Mouse (Mus musculus): Measurements from ENCODE around the gene Arcn1. TPM values are rescaled to one million over a fixed set of nuclear protein-coding genes. Genes with fewer than 3 reads are reported as not detected.

Arcn1 gene
- polyA plus RNA-seq, 1 experiment from 2014 or later: 198 TPM

GRCm38 (mm10) chr9:44719632-44720357, 47.9 kb downstream of the Arcn1 start:
- no peak for ATAC-seq (ENCODE audit: low FRiP score)

GRCm38 (mm10) chr9:44718937-44719631, 48.6 kb downstream of the Arcn1 start:
- Histone ChIP-seq H3K4me3 (ENCODE audit: low read depth, low read length) (no peak overlapping the region), H3K4me2 (replicated peaks; ENCODE audit: low read depth, low read length) (no peak overlapping the region; the same call in 1 of the 2 replicates), H3K36me3 (ENCODE audit: control insufficient read depth, insufficient read depth, low read length) (0 out of 2 replicates have a peak, but pooled peaks cover 4% of the 10 kb centered on the region), H3K4me1 (replicated peaks; ENCODE audit: control insufficient read depth, insufficient read depth, low read length) (peaks cover 10% of the 10 kb centered on the region; the same call in 1 of the 2 replicates), H3K9ac (ENCODE audit: low read depth, low read length) (no peak overlapping the region), H3K9me3 (ENCODE audit: control insufficient read depth, low read length) (no peaks in the 10 kb centered on the region), H3K27me3 (ENCODE audit: control insufficient read depth, insufficient read depth, low read length) (no peaks in the 10 kb centered on the region), H3K27ac (ENCODE audit: low read depth, low read length) (no peak overlapping the region)
- ATAC-seq (ENCODE audit: low FRiP score) (no peak), DNase-seq (ENCODE audit: low spot score) (no peak)
- 93% methylated on average over 12 of the region's 12 CpGs for WGBS

More at GRCm38 (mm10) chr9:44719632-44720357, 47.9 kb downstream of the Arcn1 start:
- Histone ChIP-seq H3K4me3 (ENCODE audit: low read depth, low read length) (peak overlapping the region; percentile 59), H3K4me2 (replicated peaks; ENCODE audit: low read depth, low read length) (peak overlapping the region; percentile 52), H3K27ac (ENCODE audit: low read depth, low read length) (no peak overlapping the region), H3K4me1 (replicated peaks; ENCODE audit: control insufficient read depth, insufficient read depth, low read length) (peaks cover 12% of the 10 kb centered on the region; the same call in 1 of the 2 replicates), H3K9me3 (ENCODE audit: control insufficient read depth, low read length) (no peaks in the 10 kb centered on the region), H3K27me3 (ENCODE audit: control insufficient read depth, insufficient read depth, low read length) (no peaks in the 10 kb centered on the region), H3K36me3 (ENCODE audit: control insufficient read depth, insufficient read depth, low read length) (0 out of 2 replicates have a peak, but pooled peaks cover 4% of the 10 kb centered on the region), H3K9ac (ENCODE audit: low read depth, low read length) (peak overlapping the region; percentile 85; the same call in 1 of the 2 replicates)
- 83% methylated on average over 8 of the region's 8 CpGs for WGBS
- no peak for DNase-seq (ENCODE audit: low spot score)

GRCm38 (mm10) chr9:44717822-44718242, 49.8 kb downstream of the Arcn1 start:
- no peak overlapping the region for H3K27ac ChIP-seq (ENCODE audit: low read depth, low read length)

GRCm38 (mm10) chr9:44716997-44717821, 50.4 kb downstream of the Arcn1 start:
- Histone ChIP-seq H3K36me3 (ENCODE audit: control insufficient read depth, insufficient read depth, low read length) (0 out of 2 replicates have a peak, but pooled peaks cover 6% of the 10 kb centered on the region), H3K9ac (ENCODE audit: low read depth, low read length) (no peak overlapping the region), H3K4me3 (ENCODE audit: low read depth, low read length) (no peak overlapping the region), H3K9me3 (ENCODE audit: control insufficient read depth, low read length) (no peaks in the 10 kb centered on the region), H3K4me1 (replicated peaks; ENCODE audit: control insufficient read depth, insufficient read depth, low read length) (peaks cover 7% of the 10 kb centered on the region; the same call in 1 of the 2 replicates), H3K27ac (ENCODE audit: low read depth, low read length) (no peak overlapping the region), H3K4me2 (replicated peaks; ENCODE audit: low read depth, low read length) (no peak overlapping the region), H3K27me3 (ENCODE audit: control insufficient read depth, insufficient read depth, low read length) (no peaks in the 10 kb centered on the region)
- ATAC-seq (ENCODE audit: low FRiP score): no peak
- 82% methylated on average over 6 of the region's 6 CpGs for WGBS
- no peak for DNase-seq (ENCODE audit: low spot score)

More at GRCm38 (mm10) chr9:44717822-44718242, 49.8 kb downstream of the Arcn1 start:
- ATAC-seq (ENCODE audit: low FRiP score) (no peak), DNase-seq (ENCODE audit: low spot score) (no peak)
- Histone ChIP-seq H3K9ac (ENCODE audit: low read depth, low read length) (no peak overlapping the region), H3K4me2 (replicated peaks; ENCODE audit: low read depth, low read length) (no peak overlapping the region), H3K4me3 (ENCODE audit: low read depth, low read length) (no peak overlapping the region), H3K9me3 (ENCODE audit: control insufficient read depth, low read length) (no peaks in the 10 kb centered on the region), H3K4me1 (replicated peaks; ENCODE audit: control insufficient read depth, insufficient read depth, low read length) (peaks cover 8% of the 10 kb centered on the region; the same call in 1 of the 2 replicates), H3K36me3 (ENCODE audit: control insufficient read depth, insufficient read depth, low read length) (0 out of 2 replicates have a peak, but pooled peaks cover 4% of the 10 kb centered on the region), H3K27me3 (ENCODE audit: control insufficient read depth, insufficient read depth, low read length) (no peaks in the 10 kb centered on the region)
- 87% methylated on average over 10 of the region's 10 CpGs for WGBS

GRCm38 (mm10) chr9:44715705-44716362, 51.8 kb downstream of the Arcn1 start:
- H3K36me3 ChIP-seq (ENCODE audit: control insufficient read depth, insufficient read depth, low read length): peaks cover 9% of the 10 kb centered on the region; the same call in 1 of the 2 replicates
- no peak overlapping the region for H3K4me2 ChIP-seq (replicated peaks; ENCODE audit: low read depth, low read length)
- DNase-seq (ENCODE audit: low spot score): no peak
- H3K4me3 ChIP-seq (ENCODE audit: low read depth, low read length): no peak overlapping the region
- peaks cover 5% of the 10 kb centered on the region; the same call in 1 of the 2 replicates for H3K4me1 ChIP-seq (replicated peaks; ENCODE audit: control insufficient read depth, insufficient read depth, low read length)
- H3K9me3 ChIP-seq (ENCODE audit: control insufficient read depth, low read length): no peaks in the 10 kb centered on the region
- WGBS: 93% methylated on average over 29 of the region's 29 CpGs
- H3K9ac ChIP-seq (ENCODE audit: low read depth, low read length): no peak overlapping the region
- H3K27ac ChIP-seq (ENCODE audit: low read depth, low read length): no peak overlapping the region
- ATAC-seq (ENCODE audit: low FRiP score): no peak
- no peaks in the 10 kb centered on the region for H3K27me3 ChIP-seq (ENCODE audit: control insufficient read depth, insufficient read depth, low read length)

- no peak for DNase-seq (ENCODE audit: low spot score)
- H3K36me3 ChIP-seq (ENCODE audit: control insufficient read depth, insufficient read depth, low read length): peaks cover 9% of the 10 kb centered on the region; the same call in 1 of the 2 replicates
- no peak for ATAC-seq (ENCODE audit: low FRiP score)
- no peaks in the 10 kb centered on the region for H3K27me3 ChIP-seq (ENCODE audit: control insufficient read depth, insufficient read depth, low read length)
- WGBS: 93% methylated on average over 17 of the region's 17 CpGs
- no peak overlapping the region for H3K4me2 ChIP-seq (replicated peaks; ENCODE audit: low read depth, low read length)
- no peak overlapping the region for H3K9ac ChIP-seq (ENCODE audit: low read depth, low read length)
- no peaks in the 10 kb centered on the region for H3K9me3 ChIP-seq (ENCODE audit: control insufficient read depth, low read length)
- no peak overlapping the region for H3K4me3 ChIP-seq (ENCODE audit: low read depth, low read length)
- H3K27ac ChIP-seq (ENCODE audit: low read depth, low read length): no peak overlapping the region
- H3K4me1 ChIP-seq (replicated peaks; ENCODE audit: control insufficient read depth, insufficient read depth, low read length): peaks cover under 1% of the 10 kb centered on the region; the same call in 1 of the 2 replicates
These were observed 52.5 kb downstream of the Arcn1 start for GRCm38 (mm10) chr9:44715109-44715508.

GRCm38 (mm10) chr9:44713574-44713973, 54.1 kb downstream of the Arcn1 start:
- Histone ChIP-seq H3K27ac (ENCODE audit: low read depth, low read length) (no peak overlapping the region), H3K36me3 (ENCODE audit: control insufficient read depth, insufficient read depth, low read length) (peaks cover 9% of the 10 kb centered on the region; the same call in 1 of the 2 replicates), H3K4me3 (ENCODE audit: low read depth, low read length) (no peak overlapping the region), H3K27me3 (ENCODE audit: control insufficient read depth, insufficient read depth, low read length) (0 out of 2 replicates have a peak, but pooled peaks cover 2% of the 10 kb centered on the region), H3K4me2 (replicated peaks; ENCODE audit: low read depth, low read length) (no peak overlapping the region), H3K9me3 (ENCODE audit: control insufficient read depth, low read length) (no peaks in the 10 kb centered on the region), H3K4me1 (replicated peaks; ENCODE audit: control insufficient read depth, insufficient read depth, low read length) (peaks cover 4% of the 10 kb centered on the region), H3K9ac (ENCODE audit: low read depth, low read length) (no peak overlapping the region)
- DNase-seq (ENCODE audit: low spot score): no peak
- no peak for ATAC-seq (ENCODE audit: low FRiP score)
- 85% methylated on average over 2 of the region's 2 CpGs for WGBS

GRCm38 (mm10) chr9:44713080-44713479, 54.6 kb downstream of the Arcn1 start:
- Histone ChIP-seq H3K4me1 (replicated peaks; ENCODE audit: control insufficient read depth, insufficient read depth, low read length) (peaks cover 8% of the 10 kb centered on the region), H3K4me3 (ENCODE audit: low read depth, low read length) (no peak overlapping the region), H3K27me3 (ENCODE audit: control insufficient read depth, insufficient read depth, low read length) (0 out of 2 replicates have a peak, but pooled peaks cover 2% of the 10 kb centered on the region), H3K9ac (ENCODE audit: low read depth, low read length) (no peak overlapping the region), H3K27ac (ENCODE audit: low read depth, low read length) (no peak overlapping the region), H3K4me2 (replicated peaks; ENCODE audit: low read depth, low read length) (no peak overlapping the region), H3K9me3 (ENCODE audit: control insufficient read depth, low read length) (no peaks in the 10 kb centered on the region), H3K36me3 (ENCODE audit: control insufficient read depth, insufficient read depth, low read length) (peaks cover 9% of the 10 kb centered on the region; the same call in 1 of the 2 replicates)
- no peak for DNase-seq (ENCODE audit: low spot score)
- WGBS: 93% methylated on average over 6 of the region's 6 CpGs
- no peak for ATAC-seq (ENCODE audit: low FRiP score)
